Mouse (Mus musculus) fibroblast of lung, adult 2 months (primary cell): ENCODE measurements at regions not wholly inside any gene's neighbourhood (a gene's known extent, or its start where the extent isn't known, plus 50 kb on each side); places are given as distances from the start of the nearest gene placed in this dataset.

ENCODE experiments used
- DNase-seq: peaks from one replicate; pipeline ENCODE4 v3.0.0-alpha.2; 2011; ENCODE audit warnings: low read depth

- DNase-seq, result no peak
These were observed 577.3 kb upstream of the Arrdc4 start for GRCm38 (mm10) chr7:69326311-69326710.

GRCm38 (mm10) chr7:69277056-69277705 lies 528.1 kb upstream of the Arrdc4 start:
- DNase-seq, result no peak

- DNase-seq, result no peak
These were observed 527.5 kb upstream of the Arrdc4 start for GRCm38 (mm10) chr7:69276376-69277055.

GRCm38 (mm10) chr7:69273670-69274069 lies 524.6 kb upstream of the Arrdc4 start:
- DNase-seq, result no peak

GRCm38 (mm10) chr7:69244519-69244918 lies 495.5 kb upstream of the Arrdc4 start:
- DNase-seq, result no peak

GRCm38 (mm10) chr7:69233296-69233695 lies 484.3 kb upstream of the Arrdc4 start:
- DNase-seq, result peak; percentile 15

- DNase-seq, result no peak
These were observed 468.8 kb upstream of the Arrdc4 start for GRCm38 (mm10) chr7:69217871-69218270.
